Comparison of ENCODE assay signal across 15 mouse cellular contexts in genomic region chr7:81001844-81002243, GRCm38 (mm10).
"Had no signal": no experiment of that assay in that cellular context is flagged by ENCODE, and none has a peak within 500 bp of the region (broad histone marks: within the 10 kb centered on the region; RNA-seq: fewer than 3 reads in every experiment).

No protein-coding gene starts in this region.

- H3K4me2 ChIP-seq: intestine, embryonic 15.5 days; limb, embryonic 12.5 days; liver, embryonic 15.5 days; lung, embryonic 14.5 days; midbrain, embryonic 11.5 days; midbrain, embryonic 15.5 days; neural tube, embryonic 13.5 days had no signal

- H3K4me1 ChIP-seq: limb, embryonic 12.5 days had no signal

- H3K36me3 ChIP-seq: intestine, embryonic 15.5 days; limb, embryonic 12.5 days; liver, embryonic 15.5 days; midbrain, embryonic 15.5 days; neural tube, embryonic 13.5 days had no signal

- H3K4me3 ChIP-seq: intestine, embryonic 15.5 days; layer of hippocampus, adult 2 months; limb, embryonic 12.5 days; liver, embryonic 15.5 days; midbrain, embryonic 15.5 days; neural tube, embryonic 13.5 days had no signal

- DNase-seq: kidney, postnatal 4 days; liver; lung, embryonic 14.5 days; lung, postnatal 10 days; lung, postnatal 4 days; thymus, postnatal 14 days had no signal

- H3K27ac ChIP-seq: intestine, embryonic 15.5 days; kidney, postnatal 0 days; layer of hippocampus, adult 2 months; limb, embryonic 12.5 days; midbrain, embryonic 15.5 days; neural tube, embryonic 13.5 days; stomach, postnatal 0 days had no signal

- H3K9ac ChIP-seq: intestine, embryonic 15.5 days; limb, embryonic 12.5 days; liver, embryonic 15.5 days; lung, embryonic 14.5 days; midbrain, embryonic 15.5 days; neural tube, embryonic 13.5 days had no signal

- ATAC-seq: intestine, embryonic 15.5 days; midbrain, embryonic 15.5 days had no signal

- H3K9me3 ChIP-seq: intestine, embryonic 15.5 days; limb, embryonic 12.5 days; liver, embryonic 15.5 days; midbrain, embryonic 15.5 days; neural tube, embryonic 13.5 days had no signal

- H3K27me3 ChIP-seq: intestine, embryonic 15.5 days; limb, embryonic 12.5 days; liver, embryonic 15.5 days; midbrain, embryonic 15.5 days; neural tube, embryonic 13.5 days had no signal
